Mouse (Mus musculus): ENCODE data around the gene Ubtd2.

DNA sequence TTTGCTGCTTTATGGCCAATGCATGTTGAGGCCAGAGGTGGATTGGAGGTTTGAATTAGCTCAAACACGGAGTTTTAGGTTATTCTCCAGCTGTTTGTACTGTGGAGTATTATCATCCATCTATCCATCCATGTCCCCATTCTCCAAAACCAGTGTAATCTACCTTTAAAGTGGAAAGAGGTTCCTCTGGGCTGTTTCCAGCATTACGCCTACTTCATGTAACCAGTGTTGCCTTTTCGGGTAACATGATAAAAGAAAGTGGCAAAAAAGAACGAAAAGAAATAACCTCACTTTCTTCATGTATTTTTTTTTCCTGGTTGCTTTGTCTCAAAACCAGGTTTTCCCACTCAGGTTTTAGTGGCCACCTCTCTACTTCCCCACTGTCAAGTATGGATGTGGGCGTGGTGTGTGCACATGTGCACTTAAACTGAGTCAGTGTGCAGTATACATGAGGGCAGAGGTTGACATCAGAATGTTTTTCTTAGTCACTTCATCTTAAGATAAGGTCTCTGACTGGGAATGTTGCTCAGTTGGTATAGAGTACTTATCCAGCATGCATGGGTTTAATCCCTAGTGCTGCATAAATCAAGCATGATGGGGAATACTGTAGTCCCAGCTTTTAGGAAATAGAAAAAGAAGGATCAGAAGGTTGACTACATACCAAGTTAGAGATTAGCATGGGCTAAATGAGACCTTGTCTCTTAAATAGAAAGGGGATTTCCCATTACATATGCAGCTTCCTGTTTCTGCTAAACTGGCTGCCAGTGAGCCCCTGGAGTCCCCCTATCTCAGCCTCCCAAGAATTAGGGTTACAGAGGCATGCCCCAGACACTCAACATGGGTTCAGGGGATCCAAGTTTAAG, 33.9 kb downstream of the Ubtd2 start:
- TF ChIP-seq CTCF (conservative IDR thresholded peaks at IDR 0.05; ENCODE audit: low read length) (no peak), NANOG (IDR thresholded peaks at IDR 0.05; ENCODE audit: borderline replicate concordance, low read length) (no peak)
